Mouse (Mus musculus): Measurements from ENCODE around the gene Focad. TPM values are rescaled to one million over a fixed set of nuclear protein-coding genes. Genes with fewer than 3 reads are reported as not detected.

The Focad gene
- polyA plus RNA-seq, 1 experiment: 22.5 TPM

DNA sequence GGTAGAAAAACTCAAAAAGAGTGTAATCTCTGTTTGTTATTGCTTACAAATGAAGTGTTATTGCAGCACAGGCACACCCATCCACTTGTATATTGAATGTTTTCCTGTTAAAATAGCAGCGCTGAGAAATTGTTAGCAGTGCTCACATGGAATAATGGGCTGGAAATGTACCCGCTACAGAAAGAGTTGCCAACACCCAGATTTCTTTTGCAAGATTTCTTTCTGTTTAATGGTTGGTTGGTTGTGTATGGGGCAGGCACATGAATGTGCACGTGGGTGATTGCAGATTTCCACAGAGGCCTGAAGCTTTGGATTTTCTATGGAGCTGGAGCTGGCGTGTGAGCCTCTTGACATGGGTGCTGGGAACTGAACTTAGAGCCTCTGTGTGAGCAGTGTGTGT is 151.1 kb downstream of the Focad start:
- Histone ChIP-seq H3K36me3 (ENCODE audit: control insufficient read depth, insufficient read depth, low read length, poor library complexity, severe bottlenecking) (no peaks in the 10 kb centered on the region), H3K4me3 (ENCODE audit: low read depth, low read length) (no peak overlapping the region), H3K27ac (ENCODE audit: insufficient read depth, low read length) (no peak overlapping the region), H3K4me1 (ENCODE audit: control insufficient read depth, insufficient read depth, low read length) (no peaks in the 10 kb centered on the region), H3K27me3 (ENCODE audit: control insufficient read depth, insufficient read depth, low read length, poor library complexity, severe bottlenecking) (no peaks in the 10 kb centered on the region), H3K9ac (ENCODE audit: low read depth, poor library complexity, severe bottlenecking) (no peak overlapping the region), H3K9me3 (replicated peaks; ENCODE audit: control insufficient read depth, insufficient read depth, low read length, poor library complexity, severe bottlenecking) (no peaks in the 10 kb centered on the region)
- TF ChIP-seq CTCF (IDR thresholded peaks at IDR 0.05; ENCODE audit: low read depth, low read length) (no peak), POLR2A (IDR thresholded peaks at IDR 0.05; ENCODE audit: insufficient read depth, low read length) (no peak), EP300 (IDR thresholded peaks at IDR 0.05; ENCODE audit: insufficient read depth, low read depth, low read length) (no peak)

DNA sequence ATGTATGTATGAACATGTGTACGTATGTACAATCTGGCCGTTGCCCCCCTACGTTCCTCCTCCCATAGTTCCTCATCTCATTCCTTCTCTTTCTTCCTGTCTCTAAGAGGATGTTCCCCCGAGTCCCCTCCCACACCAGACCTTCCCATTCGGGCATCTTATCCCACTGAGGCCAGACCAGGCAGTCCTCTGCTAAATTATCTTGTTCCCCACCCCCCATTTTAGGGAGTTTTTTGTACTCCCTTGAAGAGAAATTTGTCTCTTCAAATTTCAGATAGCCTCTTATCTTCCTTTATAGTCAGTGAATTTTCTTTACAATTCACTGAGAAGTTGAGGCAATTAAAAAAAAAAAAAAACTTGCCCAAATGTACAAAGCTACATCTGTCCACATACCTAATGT is 166.9 kb downstream of the Focad start:
- H3K4me1 ChIP-seq (ENCODE audit: control insufficient read depth, insufficient read depth, low read length): no peaks in the 10 kb centered on the region
- TF ChIP-seq POLR2A (IDR thresholded peaks at IDR 0.05; ENCODE audit: insufficient read depth, low read length) (no peak), EP300 (IDR thresholded peaks at IDR 0.05; ENCODE audit: insufficient read depth, low read depth, low read length) (no peak), CTCF (IDR thresholded peaks at IDR 0.05; ENCODE audit: low read depth, low read length) (no peak)
- no peak overlapping the region for H3K27ac ChIP-seq (ENCODE audit: insufficient read depth, low read length)

DNA sequence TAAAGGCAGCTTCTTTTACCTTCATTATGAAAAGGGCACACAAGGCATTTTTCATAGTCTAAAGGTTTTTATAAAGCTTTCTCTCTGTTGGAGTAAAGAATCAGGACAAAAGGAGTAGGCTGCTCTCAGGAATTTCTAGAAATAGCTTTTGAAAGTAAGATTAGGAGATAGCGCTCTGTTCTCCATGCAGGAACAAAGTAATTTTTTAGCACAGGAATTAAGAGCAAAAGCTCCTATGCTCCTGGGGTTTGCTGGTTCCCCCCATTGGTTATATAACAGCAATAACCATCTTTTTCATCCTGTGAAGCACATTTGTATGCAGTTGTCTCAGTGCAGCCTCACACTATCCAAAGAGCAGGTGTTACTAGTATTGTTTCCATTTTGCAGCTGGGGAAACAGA is 170.1 kb downstream of the Focad start:
- Histone ChIP-seq H3K27me3 (ENCODE audit: control insufficient read depth, insufficient read depth, low read length, poor library complexity, severe bottlenecking) (no peaks in the 10 kb centered on the region), H3K9me3 (replicated peaks; ENCODE audit: control insufficient read depth, insufficient read depth, low read length, poor library complexity, severe bottlenecking) (no peaks in the 10 kb centered on the region), H3K9ac (ENCODE audit: low read depth, poor library complexity, severe bottlenecking) (no peak overlapping the region), H3K36me3 (ENCODE audit: control insufficient read depth, insufficient read depth, low read length, poor library complexity, severe bottlenecking) (no peaks in the 10 kb centered on the region), H3K27ac (ENCODE audit: insufficient read depth, low read length) (no peak overlapping the region), H3K4me1 (ENCODE audit: control insufficient read depth, insufficient read depth, low read length) (no peaks in the 10 kb centered on the region), H3K4me3 (ENCODE audit: low read depth, low read length) (no peak overlapping the region)
- no peak for TF ChIP-seq POLR2A (IDR thresholded peaks at IDR 0.05; ENCODE audit: insufficient read depth, low read length)
- TF ChIP-seq EP300 (IDR thresholded peaks at IDR 0.05; ENCODE audit: insufficient read depth, low read depth, low read length): no peak

More for the DNA sequence above, 166.9 kb downstream of the Focad start:
- H3K9me3 ChIP-seq (replicated peaks; ENCODE audit: control insufficient read depth, insufficient read depth, low read length, poor library complexity, severe bottlenecking): no peaks in the 10 kb centered on the region
- H3K27me3 ChIP-seq (ENCODE audit: control insufficient read depth, insufficient read depth, low read length, poor library complexity, severe bottlenecking): no peaks in the 10 kb centered on the region
- H3K4me3 ChIP-seq (ENCODE audit: low read depth, low read length): no peak overlapping the region
- H3K9ac ChIP-seq (ENCODE audit: low read depth, poor library complexity, severe bottlenecking): no peak overlapping the region
- no peaks in the 10 kb centered on the region for H3K36me3 ChIP-seq (ENCODE audit: control insufficient read depth, insufficient read depth, low read length, poor library complexity, severe bottlenecking)

DNA sequence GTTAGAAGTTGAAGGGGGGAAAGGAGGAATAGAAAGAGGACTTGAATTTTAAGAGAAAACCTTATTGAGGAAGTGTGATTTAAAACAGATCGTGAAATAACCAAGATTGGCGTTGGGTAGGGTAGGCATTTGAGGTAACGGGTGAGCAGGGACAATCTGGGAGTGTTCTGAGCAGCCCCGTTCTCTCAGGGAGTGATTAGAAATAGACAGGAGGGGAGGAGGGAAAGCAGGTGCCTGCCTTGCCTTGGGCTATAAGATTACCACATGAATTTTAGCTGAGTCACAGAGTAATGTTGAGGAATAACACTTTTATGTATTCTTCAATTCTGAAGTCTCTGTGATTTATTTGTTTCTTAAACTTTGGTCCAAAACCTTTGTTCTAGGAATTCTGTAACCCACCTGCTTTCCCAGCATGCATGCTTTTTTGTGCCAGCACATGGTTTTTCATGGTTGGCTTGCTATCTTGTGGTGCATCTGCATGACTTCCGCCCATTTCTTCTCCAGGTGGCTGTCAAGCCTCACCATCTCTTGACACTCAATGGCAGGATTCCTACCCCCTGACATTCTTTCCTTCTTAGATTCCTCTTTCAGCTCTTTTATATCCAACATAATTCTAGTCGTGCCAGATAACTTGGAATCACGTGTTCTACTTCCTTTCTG is 176.1 kb downstream of the Focad start:
- Histone ChIP-seq H3K4me3 (ENCODE audit: low read depth, low read length) (no peak overlapping the region), H3K4me1 (ENCODE audit: control insufficient read depth, insufficient read depth, low read length) (no peaks in the 10 kb centered on the region), H3K36me3 (ENCODE audit: control insufficient read depth, insufficient read depth, low read length, poor library complexity, severe bottlenecking) (no peaks in the 10 kb centered on the region), H3K9me3 (replicated peaks; ENCODE audit: control insufficient read depth, insufficient read depth, low read length, poor library complexity, severe bottlenecking) (no peaks in the 10 kb centered on the region), H3K27ac (ENCODE audit: insufficient read depth, low read length) (no peak overlapping the region), H3K9ac (ENCODE audit: low read depth, poor library complexity, severe bottlenecking) (no peak overlapping the region), H3K27me3 (ENCODE audit: control insufficient read depth, insufficient read depth, low read length, poor library complexity, severe bottlenecking) (no peaks in the 10 kb centered on the region)
- no peak for TF ChIP-seq CTCF (IDR thresholded peaks at IDR 0.05; ENCODE audit: low read depth, low read length)
- TF ChIP-seq POLR2A (IDR thresholded peaks at IDR 0.05; ENCODE audit: insufficient read depth, low read length): no peak
- no peak for TF ChIP-seq EP300 (IDR thresholded peaks at IDR 0.05; ENCODE audit: insufficient read depth, low read depth, low read length)

DNA sequence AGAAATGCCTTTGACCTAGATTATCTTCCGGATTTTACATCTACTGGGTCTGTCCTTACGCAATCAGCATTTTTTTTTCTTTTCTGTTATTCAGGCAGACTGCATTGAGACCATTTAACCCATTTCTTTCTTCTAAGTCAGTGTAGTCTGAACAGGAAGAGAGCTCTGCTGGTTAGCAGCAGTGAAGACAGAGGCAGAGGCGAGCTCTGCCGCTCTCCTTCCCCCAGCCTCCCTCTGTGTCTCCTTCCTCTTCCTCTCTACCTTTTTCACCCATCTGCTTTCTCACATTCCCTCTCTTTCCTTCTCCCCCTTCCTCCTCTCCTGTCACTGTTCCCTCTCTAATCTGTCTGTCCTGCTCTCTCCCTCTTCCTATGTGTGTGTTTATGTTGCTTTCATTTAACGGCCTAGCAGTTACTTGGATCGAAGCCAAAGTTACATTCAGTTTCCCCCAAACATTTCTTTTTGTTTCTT is 181.2 kb downstream of the Focad start:
- Histone ChIP-seq H3K9me3 (replicated peaks; ENCODE audit: control insufficient read depth, insufficient read depth, low read length, poor library complexity, severe bottlenecking) (no peaks in the 10 kb centered on the region), H3K9ac (ENCODE audit: low read depth, poor library complexity, severe bottlenecking) (no peak overlapping the region), H3K4me1 (ENCODE audit: control insufficient read depth, insufficient read depth, low read length) (no peaks in the 10 kb centered on the region), H3K36me3 (ENCODE audit: control insufficient read depth, insufficient read depth, low read length, poor library complexity, severe bottlenecking) (no peaks in the 10 kb centered on the region), H3K27me3 (ENCODE audit: control insufficient read depth, insufficient read depth, low read length, poor library complexity, severe bottlenecking) (no peaks in the 10 kb centered on the region), H3K4me3 (ENCODE audit: low read depth, low read length) (no peak overlapping the region), H3K27ac (ENCODE audit: insufficient read depth, low read length) (no peak overlapping the region)
- TF ChIP-seq EP300 (IDR thresholded peaks at IDR 0.05; ENCODE audit: insufficient read depth, low read depth, low read length) (no peak), POLR2A (IDR thresholded peaks at IDR 0.05; ENCODE audit: insufficient read depth, low read length) (no peak), CTCF (IDR thresholded peaks at IDR 0.05; ENCODE audit: low read depth, low read length) (no peak)

DNA sequence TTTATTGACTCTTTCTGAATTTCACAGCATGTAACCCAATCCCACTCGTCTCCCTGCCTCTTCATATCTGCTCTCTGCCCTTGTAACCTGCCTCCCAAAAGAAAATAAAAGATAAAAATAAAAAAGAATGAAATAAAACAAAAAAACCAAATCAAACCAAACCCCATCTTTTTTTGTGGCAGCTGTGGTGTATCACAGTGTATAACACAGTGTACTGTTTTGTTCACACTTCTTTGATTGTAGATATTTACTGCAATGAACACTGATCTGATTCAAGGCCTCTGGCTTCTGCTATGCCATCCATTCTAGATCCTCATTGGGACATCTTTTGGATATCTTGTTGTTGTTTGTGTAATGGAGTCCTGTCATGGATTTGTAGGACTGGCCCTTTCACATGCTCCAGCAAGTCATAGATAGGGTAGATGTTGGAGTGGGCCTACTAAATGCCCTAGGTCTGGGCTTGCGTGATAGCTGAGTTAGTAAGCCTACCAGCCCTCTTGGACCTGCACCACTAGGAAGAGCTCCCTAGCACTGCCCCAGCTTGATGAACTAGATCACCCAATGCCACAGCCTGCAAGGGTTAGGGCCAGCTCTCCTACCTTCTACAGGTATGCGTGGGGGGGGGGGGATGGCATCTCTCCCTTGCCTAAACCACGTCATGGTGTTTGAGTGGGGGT is 181.8 kb downstream of the Focad start:
- no peak overlapping the region for H3K27ac ChIP-seq (ENCODE audit: insufficient read depth, low read length)
- TF ChIP-seq EP300 (IDR thresholded peaks at IDR 0.05; ENCODE audit: insufficient read depth, low read depth, low read length): no peak
- no peak for TF ChIP-seq POLR2A (IDR thresholded peaks at IDR 0.05; ENCODE audit: insufficient read depth, low read length)
- no peak for TF ChIP-seq CTCF (IDR thresholded peaks at IDR 0.05; ENCODE audit: low read depth, low read length)
- no peak overlapping the region for H3K4me3 ChIP-seq (ENCODE audit: low read depth, low read length)

More for the DNA sequence above, 181.8 kb downstream of the Focad start:
- H3K27me3 ChIP-seq (ENCODE audit: control insufficient read depth, insufficient read depth, low read length, poor library complexity, severe bottlenecking): no peaks in the 10 kb centered on the region
- H3K4me1 ChIP-seq (ENCODE audit: control insufficient read depth, insufficient read depth, low read length): no peaks in the 10 kb centered on the region
- H3K9ac ChIP-seq (ENCODE audit: low read depth, poor library complexity, severe bottlenecking): no peak overlapping the region
- no peaks in the 10 kb centered on the region for H3K36me3 ChIP-seq (ENCODE audit: control insufficient read depth, insufficient read depth, low read length, poor library complexity, severe bottlenecking)
- no peaks in the 10 kb centered on the region for H3K9me3 ChIP-seq (replicated peaks; ENCODE audit: control insufficient read depth, insufficient read depth, low read length, poor library complexity, severe bottlenecking)

Measured in ES-Bruce4 (cell line).